Mouse (Mus musculus) limb, embryonic 13.5 days (tissue): ENCODE results near the gene Rap1gap. TPM values are rescaled to one million over a fixed set of nuclear protein-coding genes. Genes with fewer than 3 reads are reported as not detected.

Source experiments
- ATAC-seq: fragments of 200-750 bp; cut with Nextera tagmentation; 2 replicates; pipeline ENCODE4 v1.8.0; 2017; ENCODE audit warnings: low read depth, moderate number of reproducible peaks, moderate TSS enrichment; ENCODE audit not compliant: low FRiP score
- H3K27ac ChIP-seq: fragments of 300-500 bp; sonication (generic); 2 replicates; pipeline ENCODE4 v1.5.1; 2015; ENCODE audit warnings: inconsistent platforms, mild to moderate bottlenecking, moderate library complexity
- H3K27me3 ChIP-seq: fragments of 300-500 bp; sonication (generic); 2 replicates; pipeline ENCODE4 v1.6.1; 2015; ENCODE audit warnings: mild to moderate bottlenecking, inconsistent platforms
- H3K36me3 ChIP-seq: fragments of 300-500 bp; sonication (generic); 2 replicates; pipeline ENCODE4 v1.6.1; 2015; ENCODE audit warnings: inconsistent platforms, mild to moderate bottlenecking, moderate library complexity
- H3K4me1 ChIP-seq: fragments of 300-500 bp; sonication (generic); 2 replicates; pipeline ENCODE4 v1.6.1; 2015; ENCODE audit warnings: inconsistent platforms
- H3K4me2 ChIP-seq: fragments of 300-500 bp; sonication (generic); replicated peaks from 2 replicates; pipeline ENCODE4 v1.6.1; 2015; ENCODE audit warnings: inconsistent platforms, mild to moderate bottlenecking, moderate library complexity
- H3K4me3 ChIP-seq: fragments of 300-500 bp; sonication (generic); 2 replicates; pipeline ENCODE4 v1.5.1; 2015; ENCODE audit warnings: moderate library complexity, mild to moderate bottlenecking, inconsistent platforms
- H3K9ac ChIP-seq: fragments of 300-500 bp; sonication (generic); 2 replicates; pipeline ENCODE4 v1.6.1; 2015; ENCODE audit warnings: mild to moderate bottlenecking, inconsistent platforms
- H3K9me3 ChIP-seq: fragments of 300-500 bp; sonication (generic); 2 replicates; pipeline ENCODE4 v1.6.1; 2016; ENCODE audit warnings: inconsistent platforms
- whole genome bisulfite sequencing: fragments of 180-500 bp; shearing (Covaris S2); methylation state at CpG from one replicate; pipeline ENCODE4 v1.1.7; 2015; 5-methylcytosine and 5-hydroxymethylcytosine counted together
- polyA plus RNA-seq: library from polyadenylated mRNA; unstranded; fragments of >200 nt; fragmentation: Nextera tagmentation; extraction: Ambion mirVana; gene quantifications from 2 replicates; pipeline ENCODE4 v1.2.1, GENCODE M21; 2015

Gene Rap1gap
- polyA plus RNA-seq, 1 experiment from 2014 or later, result 10.7 TPM

DNA sequence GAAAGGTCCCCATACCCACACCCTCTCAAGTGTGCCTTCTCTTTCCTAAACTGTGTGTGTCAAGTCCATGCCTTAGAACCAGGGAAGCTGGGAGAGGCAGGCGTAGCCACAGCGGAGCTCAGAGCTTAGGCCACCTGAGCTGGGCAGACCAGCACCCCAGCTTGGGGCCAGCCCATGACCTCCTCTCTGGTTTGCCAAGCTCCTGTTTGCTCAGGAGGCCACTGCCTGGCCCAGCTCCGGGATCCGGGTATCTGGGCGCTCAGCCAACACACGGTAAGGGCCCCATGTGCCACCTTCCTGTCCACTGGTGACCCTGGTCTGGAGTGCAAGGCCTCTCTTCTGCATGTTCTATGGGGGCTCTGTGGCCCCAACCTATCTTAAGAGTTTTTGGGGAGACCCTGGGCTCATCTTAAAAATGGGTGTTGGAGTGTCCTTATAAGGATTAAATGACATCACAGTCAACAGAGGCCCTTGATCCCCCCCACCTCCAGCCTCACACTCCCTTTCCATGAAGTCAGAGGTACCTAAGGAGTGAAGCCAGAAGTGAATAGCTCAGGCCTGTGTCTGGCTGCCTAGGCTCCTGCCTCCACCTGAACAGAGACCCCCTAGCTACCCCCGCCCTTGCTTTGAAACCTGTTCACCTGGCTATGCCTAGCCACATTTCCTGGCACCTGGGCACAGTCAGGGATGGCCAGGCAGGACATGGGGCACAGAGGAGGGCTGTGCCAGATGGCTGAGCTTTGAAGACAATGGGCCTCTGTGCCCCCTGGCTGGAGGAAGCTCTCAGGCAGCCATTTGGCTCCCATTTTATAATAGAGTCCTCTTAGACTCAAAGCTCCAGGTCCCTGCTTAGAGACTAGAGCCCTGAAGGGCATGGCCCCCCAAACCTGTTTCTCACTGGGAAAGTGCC, 33.8 kb downstream of the Rap1gap start:
- Histone ChIP-seq H3K27me3 (no peaks in the 10 kb centered on the region; the same call in 1 of the 2 replicates), H3K36me3 (no peaks in the 10 kb centered on the region), H3K27ac (peak overlapping the region; percentile 12), H3K4me3 (no peak overlapping the region), H3K9me3 (no peaks in the 10 kb centered on the region), H3K4me2 (no peak overlapping the region), H3K4me1 (peaks cover 36% of the 10 kb centered on the region), H3K9ac (no peak overlapping the region)
- no peak for ATAC-seq
- 74% methylated on average over 7 of the region's 7 CpGs for WGBS

DNA sequence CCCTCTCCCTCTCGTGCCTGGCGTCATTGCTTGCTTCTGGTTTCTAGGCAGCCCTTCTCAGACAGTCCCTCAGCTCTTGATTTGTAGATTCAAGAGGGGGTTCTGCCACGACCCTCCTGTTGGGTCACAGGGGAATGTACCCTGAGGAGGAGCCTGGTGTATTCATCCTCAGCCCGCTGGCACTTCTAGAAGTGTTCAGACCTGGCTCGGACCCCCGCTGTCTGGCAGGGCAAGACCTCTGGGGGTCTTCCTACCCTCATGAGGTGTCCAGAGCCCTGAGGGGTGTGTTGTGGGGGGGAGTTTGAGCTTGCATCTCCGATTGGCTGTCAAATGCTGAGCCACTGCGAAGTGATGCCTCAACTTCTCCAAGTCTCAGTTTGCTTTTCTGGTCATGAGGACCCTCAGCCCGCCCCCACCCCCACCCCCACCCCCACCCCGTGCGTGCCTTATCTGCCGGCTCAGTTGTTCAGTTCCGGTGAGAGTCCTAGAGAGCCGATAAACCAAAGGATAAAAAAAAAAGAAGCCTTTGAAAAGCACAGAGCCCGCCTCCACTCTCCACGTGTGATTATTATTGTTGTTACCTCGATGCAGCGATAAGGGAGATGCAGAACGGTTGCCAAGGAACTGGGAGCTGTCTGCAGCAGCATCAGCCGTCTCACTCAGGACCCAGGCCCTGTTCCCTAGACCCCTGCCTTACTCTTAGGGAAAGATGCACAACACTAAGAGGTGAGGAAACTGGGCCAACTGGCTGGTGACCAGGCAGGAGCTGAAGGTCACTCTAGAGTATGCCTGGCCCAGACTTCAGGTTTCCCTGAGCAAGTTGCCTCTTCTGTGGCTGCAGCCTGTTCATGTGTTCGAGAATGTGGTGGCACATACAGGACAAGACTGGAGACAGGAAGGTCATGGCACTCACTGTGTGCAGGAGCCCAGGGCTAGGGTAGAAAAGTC, 35.0 kb downstream of the Rap1gap start:
- ATAC-seq, result no peak
- H3K27ac ChIP-seq, result no peak overlapping the region
- H3K4me2 ChIP-seq, result no peak overlapping the region

DNA sequence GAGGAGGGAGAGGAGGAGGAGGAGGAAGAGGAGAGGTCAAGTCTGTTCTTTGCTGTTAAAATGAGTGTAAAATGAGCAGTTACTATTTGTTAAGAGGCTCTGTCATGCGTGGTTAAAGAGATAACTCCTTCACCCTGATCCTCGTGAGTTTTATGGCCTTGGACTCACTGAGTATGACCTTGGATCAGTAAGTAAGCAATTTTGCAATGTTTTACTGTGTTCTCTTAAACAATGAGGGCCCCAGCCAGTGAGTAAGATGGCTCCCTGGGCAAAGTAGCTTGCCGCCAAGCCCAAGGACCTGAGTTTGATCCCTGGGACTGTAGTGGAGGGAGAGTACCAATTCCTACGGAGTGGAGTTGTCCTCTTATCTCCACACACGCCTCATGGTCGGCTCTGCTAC, 36.4 kb downstream of the Rap1gap start:
- no peak overlapping the region for H3K4me3 ChIP-seq
- no peak overlapping the region for H3K27ac ChIP-seq
- H3K4me1 ChIP-seq, result peaks cover 29% of the 10 kb centered on the region
- WGBS, result 63% methylated on average over 6 of the region's 6 CpGs
- no peaks in the 10 kb centered on the region for H3K36me3 ChIP-seq
- no peak for ATAC-seq
- no peak overlapping the region for H3K4me2 ChIP-seq
- no peak overlapping the region for H3K9ac ChIP-seq
- no peaks in the 10 kb centered on the region for H3K27me3 ChIP-seq
- no peaks in the 10 kb centered on the region for H3K9me3 ChIP-seq

More for the DNA sequence above, 35.0 kb downstream of the Rap1gap start:
- Histone ChIP-seq H3K27me3 (no peaks in the 10 kb centered on the region), H3K4me3 (no peak overlapping the region), H3K4me1 (peaks cover 36% of the 10 kb centered on the region), H3K9me3 (no peaks in the 10 kb centered on the region), H3K36me3 (no peaks in the 10 kb centered on the region), H3K9ac (no peak overlapping the region)
- WGBS, result 63% methylated on average over 21 of the region's 21 CpGs

DNA sequence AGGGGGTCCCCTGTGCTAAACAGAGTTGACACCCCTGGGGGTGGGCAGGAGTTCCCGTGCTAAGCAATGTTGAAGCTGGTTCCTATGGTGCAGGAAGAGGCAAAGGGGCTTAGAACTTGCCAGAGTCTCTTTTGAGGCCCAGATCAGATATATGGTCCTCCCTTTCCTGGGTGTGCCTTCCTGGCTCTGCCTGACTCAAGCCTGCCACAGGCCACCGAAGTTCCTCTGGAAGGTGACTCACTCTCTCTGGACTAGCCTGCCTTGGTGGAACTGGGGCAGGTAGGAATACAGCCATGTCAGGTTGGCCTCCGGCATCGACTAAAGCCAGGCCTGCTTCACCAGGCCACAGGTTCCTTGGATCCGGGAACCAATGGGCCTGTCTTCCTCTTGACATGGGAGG, 38.6 kb downstream of the Rap1gap start:
- H3K4me2 ChIP-seq, result no peak overlapping the region
- no peak for ATAC-seq
- no peak overlapping the region for H3K4me3 ChIP-seq
- H3K4me1 ChIP-seq, result peaks cover 25% of the 10 kb centered on the region
- H3K27ac ChIP-seq, result no peak overlapping the region
- peaks cover 4% of the 10 kb centered on the region; the same call in 1 of the 2 replicates for H3K27me3 ChIP-seq
- H3K9ac ChIP-seq, result no peak overlapping the region
- no peaks in the 10 kb centered on the region for H3K9me3 ChIP-seq
- WGBS, result 91% methylated on average over 5 of the region's 5 CpGs
- no peaks in the 10 kb centered on the region for H3K36me3 ChIP-seq

DNA sequence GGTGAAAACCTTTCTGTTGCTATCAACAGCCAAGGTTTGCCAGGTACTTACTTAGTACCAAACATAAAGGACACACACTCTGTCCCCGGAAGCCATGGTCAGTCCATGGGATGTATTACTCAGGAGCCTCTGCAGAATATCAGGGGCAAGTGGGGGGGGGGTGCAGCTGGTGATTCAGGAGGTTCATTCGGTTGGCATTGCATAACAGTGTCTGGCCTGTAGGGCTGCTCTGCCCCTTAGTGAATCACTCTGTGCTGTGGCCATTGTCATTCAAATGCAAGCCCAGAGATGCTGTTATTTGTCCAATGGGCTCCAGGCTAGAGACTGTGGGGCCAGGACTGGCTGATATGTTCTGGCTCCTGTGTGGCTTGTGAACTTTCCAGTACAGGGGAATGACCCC, 40.0 kb downstream of the Rap1gap start:
- H3K36me3 ChIP-seq, result no peaks in the 10 kb centered on the region
- H3K9ac ChIP-seq, result no peak overlapping the region
- H3K9me3 ChIP-seq, result no peaks in the 10 kb centered on the region
- ATAC-seq, result no peak
- no peak overlapping the region for H3K27ac ChIP-seq
- peaks cover 26% of the 10 kb centered on the region for H3K4me1 ChIP-seq
- H3K4me2 ChIP-seq, result no peak overlapping the region
- H3K4me3 ChIP-seq, result no peak overlapping the region
- WGBS, result 72% methylated on average over 2 of the region's 2 CpGs
- H3K27me3 ChIP-seq, result peaks cover 16% of the 10 kb centered on the region

DNA sequence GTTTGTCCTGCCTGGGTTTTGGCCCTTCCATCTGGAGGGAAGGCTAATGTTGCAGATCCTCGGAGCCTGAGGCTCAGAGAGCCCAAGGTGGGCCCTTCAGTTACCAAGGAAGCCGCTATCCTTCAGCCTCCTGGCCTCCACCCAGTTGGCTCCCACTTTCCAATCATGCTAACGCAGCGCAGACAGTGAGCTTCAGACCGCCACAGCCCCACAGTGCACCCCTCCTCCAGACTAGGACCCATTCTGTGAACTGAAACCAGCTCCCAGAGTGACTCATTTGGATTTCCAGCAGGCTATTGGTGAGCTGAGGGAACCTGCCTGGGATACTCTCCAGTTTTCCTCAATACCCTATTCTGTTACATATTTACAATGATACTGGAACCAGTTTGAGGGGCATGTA, 40.9 kb downstream of the Rap1gap start:
- Histone ChIP-seq H3K27ac (no peak overlapping the region), H3K4me1 (peaks cover 26% of the 10 kb centered on the region), H3K4me3 (no peak overlapping the region), H3K36me3 (no peaks in the 10 kb centered on the region), H3K9ac (no peak overlapping the region), H3K27me3 (peaks cover 16% of the 10 kb centered on the region), H3K9me3 (no peaks in the 10 kb centered on the region), H3K4me2 (no peak overlapping the region)
- ATAC-seq, result no peak
- 71% methylated on average over 5 of the region's 5 CpGs for WGBS

DNA sequence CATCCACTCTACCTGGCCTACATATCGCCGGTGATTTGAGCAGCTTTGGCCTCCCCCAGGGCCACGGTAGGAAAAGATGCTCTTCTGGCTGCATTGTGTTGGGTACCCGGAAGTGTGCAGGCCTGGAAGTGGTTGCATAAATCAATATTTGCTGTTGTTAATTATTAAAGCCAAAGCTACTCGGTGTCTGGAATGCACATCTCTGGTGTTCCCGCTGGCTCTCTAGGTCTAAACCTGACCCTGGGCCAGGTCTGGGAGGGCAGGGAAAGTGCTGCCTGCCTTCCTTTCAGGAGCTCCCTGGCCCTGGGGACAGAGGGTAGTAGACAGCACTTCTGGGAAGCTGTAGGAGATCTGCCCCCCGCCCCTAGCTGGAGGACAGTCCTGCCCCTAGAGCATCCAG, 42.0 kb downstream of the Rap1gap start:
- H3K9me3 ChIP-seq, result no peaks in the 10 kb centered on the region
- peak overlapping the region; percentile 60; the same call in 1 of the 2 replicates for H3K4me3 ChIP-seq
- peaks cover 26% of the 10 kb centered on the region for H3K4me1 ChIP-seq
- H3K27ac ChIP-seq, result no peak overlapping the region
- peak overlapping the region; percentile 83 for H3K4me2 ChIP-seq
- no peak for ATAC-seq
- H3K9ac ChIP-seq, result no peak overlapping the region
- 74% methylated on average over 7 of the region's 7 CpGs for WGBS
- peaks cover 16% of the 10 kb centered on the region for H3K27me3 ChIP-seq
- no peaks in the 10 kb centered on the region for H3K36me3 ChIP-seq

DNA sequence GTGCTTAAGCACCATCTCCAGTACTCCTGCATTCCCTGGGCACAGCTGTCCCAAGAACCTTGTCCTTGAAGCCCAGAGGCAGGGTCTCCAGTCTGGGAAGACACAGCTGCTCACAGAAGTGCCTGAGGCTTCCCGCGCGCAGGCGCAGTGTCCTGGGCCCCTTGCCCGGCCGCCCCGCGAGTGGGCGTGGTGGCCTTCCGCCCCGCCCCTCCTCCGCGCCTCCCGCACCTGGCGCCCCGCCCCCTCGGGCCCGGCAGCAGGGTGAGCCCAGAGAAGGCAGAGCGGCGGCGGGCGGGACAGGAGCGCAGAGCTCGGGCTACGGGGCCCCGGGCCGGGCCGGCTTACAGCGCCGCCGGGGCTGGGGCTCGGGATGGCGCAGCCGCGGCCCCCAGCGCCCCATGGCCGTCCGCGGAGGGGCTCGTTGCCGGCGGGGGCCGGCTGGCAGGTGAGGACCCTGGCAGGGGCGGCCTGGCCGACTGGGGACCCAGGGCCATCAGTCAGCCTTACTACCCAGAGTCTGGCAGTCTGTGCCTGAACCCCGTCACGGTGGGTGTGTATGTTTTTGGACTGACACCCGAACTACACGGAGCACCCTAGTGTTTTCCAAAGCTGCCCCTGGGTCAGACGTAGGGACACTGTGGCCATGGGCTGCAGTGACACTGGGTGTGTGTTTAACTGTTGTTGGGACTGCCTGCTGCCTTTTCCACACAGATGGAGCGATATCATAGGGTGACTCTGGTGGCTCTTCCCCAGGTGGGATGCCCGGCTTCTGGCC, 42.9 kb downstream of the Rap1gap start:
- H3K27me3 ChIP-seq, result peaks cover 16% of the 10 kb centered on the region
- H3K4me3 ChIP-seq, result peak overlapping the region; percentile 60
- H3K27ac ChIP-seq, result no peak overlapping the region
- H3K4me1 ChIP-seq, result peaks cover 26% of the 10 kb centered on the region
- peak overlapping the region; percentile 75 for H3K9ac ChIP-seq
- peak; percentile 87 for ATAC-seq
- no peaks in the 10 kb centered on the region for H3K36me3 ChIP-seq
- 3% methylated on average over 36 of the region's 52 CpGs for WGBS
- no peaks in the 10 kb centered on the region for H3K9me3 ChIP-seq
- peak overlapping the region; percentile 83 for H3K4me2 ChIP-seq

DNA sequence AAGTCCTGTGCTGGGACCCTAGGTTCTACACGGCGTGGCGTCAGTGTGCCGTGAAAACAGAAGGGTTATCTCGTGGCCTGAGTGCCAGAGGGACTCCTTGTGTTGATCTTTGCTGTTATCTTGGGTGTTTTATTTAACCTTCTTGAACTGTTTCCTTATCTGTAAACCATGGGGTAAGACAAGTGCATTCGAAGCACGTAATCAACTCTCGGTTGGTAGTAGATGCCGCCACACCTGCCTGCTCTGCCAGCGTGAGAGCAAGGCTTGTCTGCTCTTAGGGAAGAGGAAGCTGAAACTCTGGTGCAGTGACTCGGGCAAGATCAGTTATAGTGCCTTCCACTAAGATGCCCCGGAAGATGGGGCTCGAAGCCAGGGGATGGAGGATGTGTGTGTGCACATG, 48.4 kb downstream of the Rap1gap start:
- no peak overlapping the region for H3K27ac ChIP-seq
- no peaks in the 10 kb centered on the region for H3K36me3 ChIP-seq
- WGBS, result 91% methylated on average over 13 of the region's 13 CpGs
- H3K9me3 ChIP-seq, result no peaks in the 10 kb centered on the region
- H3K9ac ChIP-seq, result no peak overlapping the region
- H3K4me1 ChIP-seq, result peaks cover 13% of the 10 kb centered on the region
- no peak overlapping the region for H3K4me2 ChIP-seq
- no peak overlapping the region for H3K4me3 ChIP-seq
- ATAC-seq, result no peak
- peaks cover 26% of the 10 kb centered on the region; the same call in 1 of the 2 replicates for H3K27me3 ChIP-seq

DNA sequence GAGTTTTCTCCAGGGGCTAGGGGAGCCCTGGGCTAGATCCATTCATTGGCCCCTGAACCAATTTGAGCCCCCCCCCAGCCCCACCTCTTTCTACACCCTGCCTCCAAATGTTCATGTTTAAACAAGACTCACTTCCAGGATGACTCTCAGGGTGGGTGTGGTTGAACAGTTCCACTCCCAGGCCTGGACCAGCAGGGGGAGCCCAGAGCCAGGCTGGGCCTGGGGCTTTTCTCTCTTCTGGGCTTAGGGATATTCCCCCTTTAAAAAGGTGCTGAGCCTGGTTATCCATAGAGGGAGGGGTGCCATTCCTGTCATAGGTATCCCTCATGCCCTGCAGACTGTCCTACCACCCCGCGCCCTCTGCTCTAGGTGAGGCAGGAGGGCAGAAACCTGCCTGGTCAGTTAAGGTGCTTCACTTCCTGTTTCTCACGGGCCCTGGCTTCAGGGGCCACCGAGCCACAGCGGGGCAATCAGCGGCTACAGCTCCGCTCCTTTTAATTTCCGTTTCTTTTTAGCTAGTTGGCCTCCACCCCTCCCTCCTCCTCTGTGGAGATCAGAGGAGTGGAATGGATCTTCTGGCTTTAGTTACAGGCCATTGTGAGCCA, 49.6 kb downstream of the Rap1gap start:
- Histone ChIP-seq H3K36me3 (no peaks in the 10 kb centered on the region), H3K4me2 (no peak overlapping the region), H3K4me3 (no peak overlapping the region), H3K27ac (no peak overlapping the region), H3K9ac (no peak overlapping the region), H3K4me1 (peaks cover 8% of the 10 kb centered on the region), H3K27me3 (peaks cover 19% of the 10 kb centered on the region; the same call in 1 of the 2 replicates), H3K9me3 (no peaks in the 10 kb centered on the region)
- 28% methylated on average over 8 of the region's 8 CpGs for WGBS
- no peak for ATAC-seq

DNA sequence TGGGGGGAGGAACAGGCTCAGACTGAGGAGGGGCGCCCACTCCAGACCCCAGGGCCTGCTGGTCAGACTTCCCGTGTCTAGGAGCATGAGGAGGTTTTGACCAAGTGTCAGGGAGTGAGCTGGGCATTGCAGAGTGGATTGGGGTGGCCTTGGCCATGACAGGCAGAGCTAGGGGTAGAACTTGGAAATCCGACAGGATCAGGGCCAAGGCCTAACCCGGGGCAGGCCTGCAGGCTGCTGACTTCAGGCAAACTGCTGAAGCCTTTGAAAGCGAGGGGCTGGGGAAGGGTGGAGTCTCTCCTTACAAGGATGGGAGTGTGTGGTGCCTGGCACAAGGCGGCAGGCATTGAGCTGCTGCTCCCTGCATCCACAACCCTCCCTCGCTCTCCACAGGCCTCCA, 52.5 kb downstream of the Rap1gap start:
- no peak overlapping the region for H3K27ac ChIP-seq
- no peak overlapping the region for H3K4me3 ChIP-seq
- no peaks in the 10 kb centered on the region for H3K9me3 ChIP-seq
- H3K4me2 ChIP-seq, result no peak overlapping the region
- peaks cover 30% of the 10 kb centered on the region for H3K27me3 ChIP-seq
- H3K9ac ChIP-seq, result peak overlapping the region; percentile 35; the same call in 1 of the 2 replicates
- 52% methylated on average over 7 of the region's 7 CpGs for WGBS
- peaks cover 16% of the 10 kb centered on the region for H3K4me1 ChIP-seq
- H3K36me3 ChIP-seq, result no peaks in the 10 kb centered on the region
- no peak for ATAC-seq
